Mouse (Mus musculus): ENCODE measurements around the gene Lrch4. TPM values are rescaled to one million over a fixed set of nuclear protein-coding genes. Genes with fewer than 3 reads are reported as not detected.

Gene Lrch4
- 10 to 100 TPM; 19.2 to 23.0 TPM for total RNA-seq (2021)
- long read RNA-seq, experiment 1, transcript Lrch4-204 (18 exons, 2,209 nt) = minor isoform, 5 of 49 reads
- long read RNA-seq, experiment 1, transcript Lrch4-201 (18 exons, 3,078 nt) = major isoform, 33 of 49 reads
- long read RNA-seq, experiment 1, partial matches to known transcripts = 4 of 49 reads
- long read RNA-seq, experiment 1, other reads (novel, unspliced or antisense) = 7 of 49 reads
- long read RNA-seq, experiment 2, transcript Lrch4-201 (18 exons, 3,078 nt) = major isoform, 37 of 54 reads
- long read RNA-seq, experiment 2, transcript Lrch4-204 (18 exons, 2,209 nt) = minor isoform, 7 of 54 reads
- long read RNA-seq, experiment 2, partial matches to known transcripts = 3 of 54 reads
- long read RNA-seq, experiment 2, other reads (novel, unspliced or antisense) = 7 of 54 reads

DNA sequence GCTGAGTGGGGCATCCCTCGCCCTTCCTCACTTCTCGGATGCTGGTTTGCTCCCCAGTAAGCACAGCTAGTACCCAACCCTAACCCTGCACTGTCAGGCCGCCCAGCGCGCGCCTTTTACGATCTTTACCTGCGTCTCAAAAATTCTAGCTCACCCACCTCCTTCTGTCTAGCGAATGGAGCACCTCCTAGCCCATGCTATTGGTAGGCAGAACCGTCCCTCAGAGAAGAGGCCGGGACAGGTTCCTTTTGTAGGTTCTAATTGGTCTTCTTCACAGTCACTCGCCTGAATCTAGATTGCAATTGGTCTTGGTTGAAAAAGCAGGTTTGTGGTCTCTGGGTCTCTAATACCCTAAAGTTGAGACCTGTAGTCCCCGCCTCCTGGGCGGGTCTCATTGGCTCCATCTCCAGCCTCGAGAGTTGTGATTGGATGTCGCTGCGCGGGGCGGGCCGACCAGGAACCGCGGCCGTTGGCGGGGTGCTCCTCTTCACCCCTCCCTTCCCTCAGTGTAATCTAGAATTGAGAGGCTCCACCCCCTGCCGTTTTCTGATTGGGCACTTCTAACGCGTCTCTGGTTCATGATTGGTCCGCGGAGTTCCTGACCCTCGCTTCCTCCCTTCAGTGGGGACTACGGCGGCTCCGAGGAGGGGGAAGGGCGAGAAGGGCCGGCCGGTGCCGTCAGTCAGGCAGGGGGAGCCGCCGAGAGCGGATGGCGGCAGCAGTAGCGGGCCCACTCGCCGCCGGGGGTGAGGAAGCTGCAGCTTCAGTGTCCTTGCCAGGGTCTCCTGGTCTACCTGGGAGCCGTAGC, at the start of gene Lrch4, which contains the start of the genes Fbxo24 and Gm20605:
Lrch4 (plus strand) TSS at position 624 of the 808 bp plus-strand sequence.
Fbxo24 (minus strand) TSS at position 505 of the 808 bp plus-strand sequence.
Gm20605 (plus strand) TSS at position 678 of the 808 bp plus-strand sequence.
- DNase-seq (ENCODE audit: low spot score in 2 of 2) = peak; percentile 93 to 98

DNA sequence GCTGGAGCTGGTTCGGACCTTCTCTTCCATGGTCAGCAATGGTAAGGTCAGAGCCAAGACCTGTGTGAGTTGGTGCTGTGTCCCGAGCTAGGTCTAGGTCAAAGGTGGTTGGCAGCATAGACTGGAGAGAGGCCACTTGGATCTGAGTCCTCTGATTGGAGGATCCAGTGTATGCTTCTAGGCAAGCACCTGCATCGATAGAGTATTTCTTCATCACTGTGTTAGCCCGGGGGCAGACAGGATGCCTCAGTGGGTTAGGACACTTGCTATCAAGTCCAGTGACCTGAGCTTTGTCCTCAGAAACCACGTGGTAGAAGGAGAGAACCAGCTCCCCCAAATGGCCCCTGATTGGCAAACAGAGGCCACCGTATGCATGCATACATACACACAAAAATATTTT, 48.7 kb upstream of the Lrch4 start:
- no peak for DNase-seq (ENCODE audit: low spot score in 2 of 2)

DNA sequence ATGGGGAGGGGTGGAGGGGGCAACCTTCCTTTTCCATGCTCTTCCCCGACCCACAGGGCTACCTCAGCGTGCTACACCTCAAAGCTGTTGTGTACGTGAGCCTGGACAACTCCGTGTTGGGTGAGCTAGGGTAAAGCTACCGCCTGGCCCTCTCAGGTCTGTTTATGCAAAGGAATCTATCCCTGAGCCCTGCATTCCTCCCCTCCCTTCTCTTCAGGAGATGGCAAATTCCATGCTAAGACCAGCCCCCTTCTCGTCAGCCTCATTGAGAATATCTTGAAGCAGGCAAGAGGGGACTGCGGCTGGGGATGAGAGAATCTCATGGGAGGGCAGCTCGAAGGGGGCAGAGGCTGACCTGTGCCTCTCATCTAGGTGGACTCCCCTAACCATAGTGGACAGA, 46.2 kb upstream of the Lrch4 start:
- DNase-seq (ENCODE audit: low spot score in 2 of 2) = no peak

DNA sequence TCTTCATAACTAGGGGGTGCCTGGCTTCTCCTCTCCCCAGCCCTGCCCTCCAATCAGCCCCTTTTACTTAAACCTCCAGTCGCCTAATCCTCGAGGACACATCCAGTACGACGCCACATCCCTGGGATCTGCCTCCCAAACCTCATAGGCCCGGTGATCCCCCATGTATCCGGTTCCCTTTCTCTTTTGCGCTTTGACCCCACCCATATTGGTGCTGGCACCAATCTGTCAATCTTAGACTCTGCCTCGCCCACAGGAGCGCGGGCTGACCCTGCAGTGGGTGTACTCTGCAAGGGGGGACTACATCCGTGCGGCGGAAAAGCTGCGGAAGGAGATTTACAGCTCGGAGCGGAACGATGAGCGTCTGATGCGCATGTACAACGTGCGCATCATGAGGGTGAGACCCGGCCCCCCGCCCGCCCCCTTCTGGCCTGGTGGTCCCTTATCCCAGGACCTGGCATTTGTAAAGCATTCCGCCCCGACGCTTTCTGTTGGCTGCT, 45.2 kb upstream of the Lrch4 start:
- DNase-seq (ENCODE audit: low spot score in 2 of 2) = peak in 1 of 2 experiments; percentile 33

DNA sequence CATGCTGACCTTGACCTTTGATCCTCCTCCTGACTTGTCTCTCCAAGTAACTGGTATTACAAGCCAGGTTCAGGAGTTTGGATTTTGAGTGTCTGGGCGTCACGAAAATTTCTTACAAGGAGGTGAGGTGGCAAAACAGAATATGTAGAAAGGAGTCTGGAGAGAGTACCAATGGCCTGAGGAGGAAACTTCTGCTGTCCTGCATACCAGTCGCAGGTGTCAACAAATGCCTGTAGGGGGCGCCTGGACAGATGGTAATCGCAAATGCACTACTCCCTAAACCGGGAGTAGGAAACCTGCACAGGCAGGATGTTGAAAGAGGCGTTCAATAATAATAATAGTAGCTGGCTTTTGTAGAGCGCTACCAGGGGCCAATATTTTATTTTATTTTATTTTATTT, 43.9 kb upstream of the Lrch4 start:
- peak in 1 of 2 experiments; percentile 74 for DNase-seq (ENCODE audit: low spot score in 2 of 2)

DNA sequence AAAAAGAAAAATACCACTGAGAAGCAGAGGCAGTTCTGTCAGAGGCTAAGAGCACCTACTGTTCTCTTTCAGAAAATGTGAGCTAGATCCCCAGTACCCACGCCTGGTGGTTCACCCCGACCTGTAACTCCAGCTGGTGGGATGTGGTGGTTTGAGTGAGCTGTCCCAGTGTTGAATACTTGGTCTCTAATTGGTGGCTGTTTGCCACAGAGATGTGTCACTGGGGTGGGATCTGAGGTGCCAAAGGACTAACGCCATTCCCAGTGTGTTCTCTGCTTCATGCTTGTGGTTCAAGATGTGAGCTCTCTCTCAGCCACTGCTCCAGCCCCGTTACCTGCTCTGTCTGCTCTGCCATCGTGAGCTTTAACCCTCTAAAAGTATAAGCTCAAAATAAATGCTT, 38.4 kb upstream of the Lrch4 start:
- no peak for DNase-seq (ENCODE audit: low spot score in 2 of 2)

DNA sequence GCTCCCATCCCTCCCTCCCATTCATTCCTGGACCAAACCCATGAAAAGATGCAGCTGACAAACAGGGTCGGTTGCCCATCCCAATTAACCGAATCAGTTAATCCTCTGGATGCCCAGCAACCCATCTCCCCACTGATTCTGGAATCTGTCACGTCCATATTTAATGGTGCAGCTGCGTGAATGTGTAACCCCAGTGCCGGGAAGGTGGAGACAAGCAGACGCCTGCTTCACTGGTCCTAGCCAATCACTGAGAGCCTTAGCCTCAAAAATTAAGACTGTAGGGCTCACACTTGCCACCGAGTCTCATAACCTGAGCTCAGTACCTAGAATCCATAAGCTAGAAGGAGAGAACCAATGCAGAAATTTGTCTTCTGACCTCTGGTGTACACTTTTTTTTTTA, 33.0 kb upstream of the Lrch4 start:
- DNase-seq (ENCODE audit: low spot score in 2 of 2) = no peak

DNA sequence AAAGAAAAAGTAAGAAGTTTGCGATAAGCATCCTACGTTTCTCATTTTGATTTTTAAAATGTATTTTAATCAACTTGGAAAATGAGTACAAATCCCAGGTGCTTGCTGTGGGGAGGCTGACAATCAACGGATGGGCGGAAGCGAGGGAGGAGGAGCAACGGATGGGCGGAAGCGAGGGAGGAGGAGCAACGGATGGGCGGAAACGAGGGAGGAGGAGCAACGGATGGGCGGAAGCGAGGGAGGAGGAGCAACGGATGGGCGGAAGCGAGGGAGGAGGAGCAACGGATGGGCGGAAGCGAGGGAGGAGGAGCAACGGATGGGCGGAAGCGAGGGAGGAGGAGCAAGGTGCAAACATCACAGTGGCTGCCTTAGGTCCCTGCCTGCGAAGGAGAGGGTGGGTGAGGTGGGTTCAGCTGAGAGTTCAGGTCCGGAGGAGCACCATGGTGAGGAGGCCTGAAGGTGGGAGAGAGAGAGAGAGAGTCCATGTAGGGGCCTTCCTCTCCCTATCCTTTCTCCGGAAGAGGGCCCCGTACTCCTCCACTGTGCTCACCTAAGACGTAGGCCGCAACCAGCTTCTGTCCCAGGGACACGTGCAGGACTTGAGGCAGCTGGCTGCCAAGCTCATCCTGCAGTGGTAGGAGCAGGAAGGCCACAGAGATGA, 32.2 kb upstream of the Lrch4 start:
- DNase-seq (ENCODE audit: low spot score in 2 of 2) = no peak

DNA sequence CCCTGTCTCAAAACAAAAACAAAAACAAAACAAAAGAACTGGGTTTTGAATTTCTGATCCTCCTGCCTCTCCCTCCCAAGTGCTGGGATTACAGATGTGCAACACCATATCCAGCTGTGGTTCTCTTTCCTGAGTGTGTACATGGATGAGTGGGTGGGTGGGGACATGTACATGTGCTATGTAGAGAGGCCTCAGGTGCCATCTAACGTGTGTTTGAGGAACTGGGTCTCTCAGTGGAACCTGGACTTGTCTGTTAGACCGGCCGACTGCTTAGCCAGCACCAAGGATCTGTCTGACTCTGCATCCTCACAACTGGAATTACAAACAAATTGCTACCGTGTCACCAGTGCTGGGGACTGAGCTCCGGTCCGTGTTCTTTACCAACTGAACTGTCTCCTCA, 31.3 kb upstream of the Lrch4 start:
- DNase-seq (ENCODE audit: low spot score in 2 of 2) = no peak

DNA sequence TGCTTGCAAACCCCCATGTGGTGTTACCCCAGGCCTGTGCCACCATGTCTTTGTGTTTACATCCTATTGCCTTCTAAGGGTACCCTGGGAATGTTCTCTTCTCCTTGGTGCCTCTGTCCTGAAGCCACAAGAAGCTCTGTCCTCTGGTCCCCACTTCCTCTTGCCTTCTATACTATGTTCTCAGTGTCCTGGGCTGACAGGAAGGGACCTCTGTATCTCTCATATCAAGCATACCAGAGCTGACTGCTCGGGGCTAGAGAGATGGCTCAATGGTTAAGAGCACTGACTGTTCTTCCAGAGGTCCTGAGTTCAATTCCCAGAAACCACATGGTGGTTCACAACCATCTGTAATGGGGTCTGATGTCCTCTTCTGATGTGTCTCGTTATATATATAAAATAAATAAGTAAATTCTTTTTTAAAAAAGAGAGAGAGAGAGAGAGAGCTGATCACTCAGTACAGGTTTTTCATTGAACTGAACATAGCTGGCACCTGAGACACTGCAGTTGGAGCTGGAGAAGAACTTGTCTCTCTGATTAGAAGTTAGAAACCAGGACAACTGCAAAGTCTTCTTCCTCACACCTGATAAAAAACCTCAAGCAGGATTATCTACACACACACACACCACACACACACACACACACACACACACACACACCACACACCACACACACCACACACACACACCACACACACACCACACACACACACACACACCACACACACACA, 30.7 kb upstream of the Lrch4 start:
- DNase-seq (ENCODE audit: low spot score in 2 of 2) = no peak

DNA sequence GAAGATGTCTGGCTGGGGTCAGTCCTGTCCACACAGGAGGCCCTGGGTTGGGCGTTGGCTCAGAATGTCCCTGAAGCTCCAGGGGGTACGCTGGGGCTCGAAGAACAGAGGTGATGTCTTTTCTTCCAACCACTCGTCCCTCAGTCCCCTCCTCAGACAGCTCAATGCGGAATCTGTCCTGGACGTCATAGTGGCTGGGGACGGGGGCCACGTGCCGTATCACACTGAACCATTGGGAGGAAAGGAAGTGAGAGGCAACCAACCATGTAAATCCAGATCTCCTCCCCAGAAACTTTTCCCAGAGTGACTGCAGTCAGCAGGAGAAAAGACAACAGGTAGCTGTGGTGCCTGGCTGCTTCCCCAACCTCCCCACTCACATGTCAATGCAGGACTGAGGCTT, 29.3 kb upstream of the Lrch4 start:
- DNase-seq (ENCODE audit: low spot score in 2 of 2) = no peak

DNA sequence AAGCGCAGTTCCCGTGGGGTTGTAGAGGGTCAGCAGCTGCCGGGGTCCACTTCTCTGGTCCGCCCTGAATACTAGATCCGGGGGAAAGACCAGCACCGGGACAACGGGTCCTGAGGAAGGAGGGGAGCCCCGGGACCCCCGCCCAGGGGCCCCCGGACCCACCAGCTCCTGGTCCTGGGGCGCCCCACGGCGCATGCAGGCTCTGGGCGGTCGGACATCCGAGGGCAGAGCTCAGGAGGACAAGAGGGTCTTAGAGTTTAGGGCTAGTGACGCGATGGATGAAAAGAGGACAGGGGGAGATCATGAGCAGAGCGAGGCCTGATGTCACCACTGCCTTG, 28.7 kb upstream of the Lrch4 start:
- no peak for DNase-seq (ENCODE audit: low spot score in 2 of 2)

DNA sequence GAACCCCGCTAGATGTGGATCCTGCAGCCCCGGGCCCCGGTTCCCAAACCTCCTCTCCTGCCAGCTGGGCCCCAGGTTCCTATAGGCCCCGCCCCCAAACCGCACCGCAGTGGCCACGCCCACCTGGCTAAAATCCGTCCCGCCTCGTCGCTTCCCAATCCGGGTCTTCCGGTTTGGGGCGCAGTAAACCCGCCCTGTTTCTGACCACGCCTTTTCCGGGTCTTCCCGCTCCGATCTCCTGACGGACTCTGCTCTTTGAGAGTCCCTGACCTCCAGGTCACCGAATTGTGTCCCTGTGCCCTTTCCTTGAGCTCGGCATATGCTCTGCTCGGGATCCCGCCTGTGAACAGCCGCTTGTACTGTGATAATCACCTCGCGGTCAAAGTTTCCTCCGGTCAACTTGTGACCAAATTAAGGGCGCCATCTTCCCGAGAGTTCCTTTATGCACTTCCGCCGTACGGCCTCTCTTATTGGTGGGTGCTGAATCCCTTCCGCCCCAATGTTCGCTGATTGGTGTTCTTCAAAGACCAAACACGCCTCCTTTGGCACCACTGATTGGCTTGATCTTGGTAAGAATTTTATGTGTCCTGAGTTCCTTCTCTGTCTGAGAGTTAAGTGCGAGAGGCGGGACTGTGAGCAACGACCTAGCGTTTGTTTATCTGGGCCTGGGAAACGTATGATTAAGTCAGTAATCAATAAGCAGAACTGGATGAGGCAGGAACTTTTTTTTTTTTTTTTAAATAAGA, 28.1 kb upstream of the Lrch4 start, which contains the start of gene Mospd3:
Mospd3 (minus strand) TSS at position 440 of the 746 bp plus-strand sequence.
- peak; percentile 92 to 96 for DNase-seq (ENCODE audit: low spot score in 2 of 2)

DNA sequence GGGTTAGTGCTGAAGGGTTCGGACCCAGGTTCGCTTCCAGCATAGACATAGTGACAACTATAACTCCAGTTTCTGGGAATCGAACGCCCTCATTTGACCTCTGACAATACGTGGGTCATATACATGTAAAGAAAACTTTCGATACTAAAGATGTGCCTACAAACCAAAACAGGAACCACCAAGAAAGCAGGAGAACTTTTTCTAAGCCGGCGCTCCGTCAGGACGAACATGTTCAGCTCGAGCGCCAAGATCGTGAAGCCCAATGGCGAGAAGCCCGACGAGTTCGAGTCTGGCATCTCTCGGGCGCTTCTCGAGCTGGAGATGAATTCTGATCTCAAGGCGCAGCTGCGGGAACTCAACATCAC, 27.6 kb upstream of the Lrch4 start:
- peak in 1 of 2 experiments; percentile 38 for DNase-seq (ENCODE audit: low spot score in 2 of 2)

DNA sequence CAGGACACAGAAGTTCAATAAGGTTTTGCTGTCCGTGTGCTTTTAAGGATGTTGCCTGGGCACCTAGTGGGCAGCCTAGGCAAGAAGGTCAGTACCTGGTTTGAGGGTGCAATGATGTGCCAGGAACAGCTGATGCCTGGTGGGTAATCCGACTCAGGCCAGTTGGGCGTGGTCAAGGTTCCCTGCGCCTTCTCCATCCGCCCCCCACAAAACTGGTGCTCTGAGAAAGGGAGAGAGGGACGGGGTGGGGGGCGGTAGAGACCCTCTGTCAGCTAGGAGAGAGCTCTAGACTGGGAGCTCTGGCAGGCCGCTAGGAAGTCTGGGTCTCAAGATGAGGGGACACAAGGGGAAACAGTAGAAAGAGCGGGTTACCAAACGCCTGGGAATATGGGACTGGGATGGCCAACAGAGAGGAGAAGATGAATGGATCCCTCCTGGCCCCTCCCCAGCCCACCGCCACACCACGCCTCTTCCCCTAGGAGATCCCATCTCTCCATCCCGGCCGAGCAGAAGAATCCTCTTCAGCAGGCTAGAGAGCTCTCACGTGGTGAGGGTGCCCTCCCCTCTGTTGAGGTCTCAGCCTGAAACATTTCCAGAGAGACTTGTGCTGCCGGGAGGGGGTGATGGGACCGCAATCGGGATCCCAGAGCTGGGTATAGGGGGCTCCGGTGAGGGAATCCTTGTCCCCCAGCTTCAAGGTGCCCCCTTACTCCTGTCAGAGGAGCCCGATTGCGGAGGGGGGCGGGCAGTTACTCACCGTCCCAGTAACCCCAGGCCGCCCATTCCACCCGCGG, 20.9 kb upstream of the Lrch4 start:
- DNase-seq (ENCODE audit: low spot score in 2 of 2) = no peak

DNA sequence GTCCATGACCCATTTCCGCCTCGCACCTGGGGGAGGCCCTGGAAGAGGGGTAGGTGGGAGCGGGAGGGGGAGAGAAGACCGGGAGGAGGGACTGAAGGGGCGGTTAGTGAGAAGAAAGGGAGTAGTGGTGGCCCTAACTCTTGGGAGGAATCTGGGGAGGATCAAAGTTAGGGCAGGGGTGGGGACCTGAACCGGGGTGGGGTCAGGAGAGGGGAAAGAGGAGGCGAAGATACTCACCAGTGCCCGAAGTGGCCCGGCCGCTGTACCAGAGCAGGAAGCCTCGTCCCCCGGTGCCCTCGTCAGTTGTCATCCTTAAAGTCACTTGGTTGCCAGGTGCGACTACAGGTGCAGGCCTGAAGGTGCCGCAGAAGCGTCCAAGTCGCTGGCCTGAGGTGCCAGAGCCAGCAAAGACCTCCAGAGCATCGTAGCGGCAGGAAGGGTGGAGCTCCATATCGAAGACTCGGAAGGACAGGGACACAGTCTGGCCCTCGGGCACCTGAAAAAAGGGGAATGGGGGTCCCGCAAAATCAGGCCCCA, 20.2 kb upstream of the Lrch4 start:
- DNase-seq (ENCODE audit: low spot score in 2 of 2) = no peak

DNA sequence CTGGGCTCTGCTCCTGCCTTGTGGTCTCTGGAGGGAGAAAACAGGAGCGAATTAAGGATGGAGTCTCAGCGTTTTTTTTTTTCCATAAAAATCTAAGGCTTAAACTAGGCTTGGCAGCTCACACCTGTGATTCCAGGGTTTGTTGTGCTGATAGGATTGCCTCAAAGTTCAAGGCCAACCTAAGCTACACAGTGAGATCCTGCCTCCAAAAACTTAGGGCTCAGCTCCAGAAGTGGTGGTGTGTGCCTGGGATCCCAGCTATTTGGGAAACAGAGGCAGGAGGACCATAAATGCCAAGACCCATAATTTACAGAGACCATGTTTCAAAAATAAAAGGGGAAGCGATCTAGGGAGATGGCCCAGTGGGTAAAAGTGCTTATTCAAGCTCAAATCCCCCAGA, 19.6 kb upstream of the Lrch4 start:
- no peak for DNase-seq (ENCODE audit: low spot score in 2 of 2)

DNA sequence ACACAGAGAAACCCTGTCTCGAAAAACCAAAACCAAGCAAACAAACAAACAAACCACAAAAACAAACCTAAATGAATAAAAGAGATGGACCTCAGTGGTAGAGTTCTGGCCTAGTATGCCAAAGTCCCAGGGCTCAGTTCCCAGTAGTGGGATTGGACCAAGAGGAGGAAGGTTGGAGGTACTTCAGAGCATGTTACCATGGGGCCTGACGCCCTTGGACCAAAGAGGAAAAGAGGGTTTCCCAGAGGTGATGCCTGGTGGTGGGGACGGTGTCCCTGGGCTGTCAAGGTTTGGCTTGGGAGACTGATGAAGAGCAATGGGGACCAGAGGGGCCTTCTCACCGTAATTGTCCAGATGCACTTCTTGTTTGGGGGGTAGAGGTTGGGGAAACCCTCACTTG, 18.9 kb upstream of the Lrch4 start:
- DNase-seq (ENCODE audit: low spot score in 2 of 2) = no peak

Data from gastrocnemius, postnatal 4 days (tissue).